Mouse (Mus musculus): ENCODE data around the gene Ano6.

DNA sequence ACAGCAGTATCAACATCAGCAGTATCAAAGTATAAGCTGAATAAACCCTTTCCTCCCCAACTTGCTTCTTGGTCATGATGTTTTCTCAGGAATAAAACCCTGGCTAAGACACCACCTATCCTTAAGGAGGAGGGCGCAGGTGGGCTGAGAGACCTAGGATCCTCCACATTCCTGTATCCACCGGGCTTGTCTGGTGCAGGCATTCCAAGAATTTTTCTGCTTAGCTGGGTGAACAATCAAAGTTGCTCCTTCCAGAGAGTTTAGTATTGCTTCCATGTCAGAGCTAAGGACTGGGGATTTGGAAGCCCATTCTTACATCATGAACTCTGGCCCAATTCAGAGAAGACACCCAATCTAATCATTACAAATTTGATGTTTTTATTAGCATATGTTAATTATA is 53.8 kb downstream of the Ano6 start:
- TF ChIP-seq EP300 (optimal IDR thresholded peaks at IDR 0.05) (no peak), CTCF (IDR thresholded peaks at IDR 0.05; ENCODE audit: low read depth) (no peak)

Measured in stomach, postnatal 0 days (tissue).